Mouse (Mus musculus) C2C12 (cell line): ENCODE data around the gene Xpnpep3.

ENCODE experiments used
- CTCF ChIP-seq: IDR thresholded peaks from one replicate; pipeline ENCODE4 v1.5.1; 2011; ENCODE audit not compliant: control insufficient read depth, insufficient read depth, insufficient read length
- MAX ChIP-seq: IDR thresholded peaks from one replicate; pipeline ENCODE4 v1.6.1; 2011; ENCODE audit warnings: mild to moderate bottlenecking, control low read depth

DNA sequence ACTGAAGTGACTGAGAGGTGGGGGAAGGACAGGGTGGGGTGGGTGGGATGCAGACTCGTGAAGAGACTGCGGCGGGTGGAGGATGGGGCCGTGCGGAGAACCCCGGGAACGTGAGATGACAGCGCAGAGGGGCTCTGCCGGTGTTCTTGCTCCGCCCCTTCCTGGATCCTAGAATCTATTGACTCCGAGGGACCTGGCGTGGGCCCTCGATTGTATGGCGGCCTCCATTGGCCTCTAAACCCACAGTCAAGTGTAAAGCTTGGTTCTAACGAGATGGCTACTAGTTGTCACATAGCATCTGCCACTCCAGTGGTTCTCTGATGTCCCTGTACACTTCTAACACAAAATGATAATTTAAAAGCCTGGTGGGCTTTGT lies 66.8 kb downstream of the Xpnpep3 start:
- no peak for TF ChIP-seq CTCF
- TF ChIP-seq MAX: no peak
